Mouse (Mus musculus) left cerebral cortex, postnatal 4 days (tissue): ENCODE data around the gene Ormdl3. TPM values are rescaled to one million over a fixed set of nuclear protein-coding genes. Genes with fewer than 3 reads are reported as not detected.
"Not testable (repeated sequence)": the region's sequence is repeated elsewhere in the genome, so short reads cannot be mapped to it uniquely, and the experiment has no call there.

Experiments
- DNase-seq: peaks from one replicate; pipeline ENCODE4 v3.0.0-alpha.2; 2022
- intact Hi-C: fragments of 180-260 bp; cut with DNase I; formaldehyde crosslinking; loops from one replicate; pipeline ENCODE4 v1.15.1; 2025
- total RNA-seq, 2 experiments: library from RNA; stranded (reverse); gene quantifications; 2 replicates each; pipeline ENCODE4 v1.2.3; 2021

Gene Ormdl3
- total RNA-seq, result 10 to 100 TPM; 60.7 to 64.9 TPM

DNA sequence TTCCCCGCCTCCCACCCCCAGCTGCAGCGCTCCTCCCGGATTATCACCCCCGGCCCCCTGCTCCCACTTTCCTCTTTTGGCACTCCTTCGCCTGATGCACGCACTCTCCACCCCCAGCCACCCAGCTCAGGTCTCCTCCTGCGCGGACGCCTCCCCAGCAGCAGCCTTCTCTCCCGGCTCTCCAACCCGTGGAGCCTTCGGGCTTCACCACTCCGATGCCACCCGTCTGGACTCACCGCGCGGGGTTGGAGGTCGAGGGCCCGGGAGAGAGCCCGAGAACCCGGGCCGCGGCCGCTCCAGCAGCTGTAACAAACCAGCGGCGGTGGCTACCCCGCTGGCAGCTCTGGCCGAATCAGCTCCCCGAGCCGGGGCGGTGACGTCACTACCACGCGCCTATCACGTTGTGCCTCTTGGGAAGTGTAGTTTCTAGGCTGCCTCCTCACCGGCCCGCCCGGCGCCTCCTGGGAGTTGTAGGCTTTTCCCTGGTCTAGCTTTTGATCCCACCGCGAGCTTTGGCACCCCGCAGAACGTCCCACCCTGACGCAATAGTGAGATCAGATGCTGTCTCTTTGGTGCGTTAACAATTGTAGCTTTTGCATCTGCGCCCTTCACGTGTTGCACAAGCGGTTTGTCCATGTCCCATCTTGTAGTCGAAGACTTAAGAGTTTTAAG lies at the start of gene Ormdl3:
Gene Ormdl3 (minus strand): TSS at position 477 of the 672 bp plus-strand sequence.
- DNase-seq, result peak; percentile 99
- intact Hi-C loops, result no loop called here

- intact Hi-C loops, result not testable (repeated sequence)
- DNase-seq, result peak; percentile 24
These were observed 48.3 kb upstream of the Ormdl3 start for GRCm38 (mm10) chr11:98635312-98635970.

GRCm38 (mm10) chr11:98630646-98631045 lies 43.5 kb upstream of the Ormdl3 start:
- DNase-seq, result no peak
- intact Hi-C loops, result no loop called here

GRCm38 (mm10) chr11:98628706-98629105 lies 41.5 kb upstream of the Ormdl3 start:
- DNase-seq, result no peak

GRCm38 (mm10) chr11:98625611-98626410 lies 38.6 kb upstream of the Ormdl3 start, which contains the start of the genes Gm12355 and Gsdma3:
Gene Gm12355, minus strand, starts transcription at chr11:98625661.
Gene Gsdma3, plus strand, starts transcription at chr11:98626360.
- intact Hi-C loops, result no loop called here
- no peak for DNase-seq

More at GRCm38 (mm10) chr11:98628706-98629105, 41.5 kb upstream of the Ormdl3 start:
- intact Hi-C loops, result no loop called here

DNA sequence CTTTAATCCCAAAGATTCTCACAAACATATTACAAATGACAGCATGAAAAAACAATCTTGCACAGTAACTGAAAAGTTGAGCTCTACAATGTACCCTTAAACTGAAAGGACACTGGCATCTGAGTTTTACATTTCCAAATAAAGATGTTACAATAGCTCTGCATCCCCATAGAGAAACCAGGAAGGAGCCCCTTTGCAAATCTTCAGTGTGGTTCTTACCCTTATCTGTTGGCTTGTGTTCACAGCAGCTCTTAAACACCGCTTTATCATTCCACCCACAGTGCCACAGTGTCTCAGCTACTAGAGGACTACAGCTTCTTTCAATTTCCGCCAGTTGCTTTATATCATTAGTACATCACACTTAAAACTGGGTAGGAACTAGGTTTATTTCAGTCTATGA lies 37.2 kb upstream of the Ormdl3 start:
- not testable (repeated sequence) for DNase-seq

DNA sequence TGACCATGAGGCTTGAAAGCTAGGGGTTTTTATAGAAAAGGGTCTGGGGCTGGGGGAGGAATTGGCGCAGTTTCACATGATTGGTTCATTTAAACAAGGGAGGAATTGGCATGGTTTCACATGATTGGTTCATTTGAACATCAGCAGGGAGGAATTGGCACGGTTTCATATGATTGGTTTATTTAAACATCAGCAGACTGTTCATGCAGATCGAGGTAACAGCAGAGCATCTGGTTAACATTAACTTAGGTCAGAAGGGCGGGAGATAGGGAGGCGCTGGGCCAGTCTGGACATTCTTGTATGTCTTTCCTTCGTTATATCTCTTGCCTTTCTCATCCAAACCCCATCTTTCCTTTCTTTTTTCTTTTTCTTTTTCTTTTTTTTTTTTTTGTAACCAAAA lies 36.8 kb upstream of the Ormdl3 start:
- intact Hi-C loops, DNase-seq: not testable (repeated sequence)

More for the DNA sequence above, 37.2 kb upstream of the Ormdl3 start:
- intact Hi-C loops, result not testable (repeated sequence)

GRCm38 (mm10) chr11:98620791-98621190 lies 33.6 kb upstream of the Ormdl3 start:
- intact Hi-C loops, result no loop called here

GRCm38 (mm10) chr11:98606763-98607162 lies 19.6 kb upstream of the Ormdl3 start:
- intact Hi-C loops, result loop anchor here (5.0 kb wide), 1 partner anchor 71 kb away; no protein-coding TSS in a partner anchor
- no peak for DNase-seq

More at GRCm38 (mm10) chr11:98620791-98621190, 33.6 kb upstream of the Ormdl3 start:
- DNase-seq, result no peak

- not testable (repeated sequence) for DNase-seq
- intact Hi-C loops, result loop anchor here (5.0 kb wide), 1 partner anchor 72 kb away; no protein-coding TSS in a partner anchor
These were observed 17.7 kb upstream of the Ormdl3 start for GRCm38 (mm10) chr11:98604911-98605310.

- no peak for DNase-seq
These were observed 16.8 kb upstream of the Ormdl3 start for GRCm38 (mm10) chr11:98603953-98604352.

GRCm38 (mm10) chr11:98602090-98602690 lies 15.0 kb upstream of the Ormdl3 start:
- DNase-seq, result no peak
- intact Hi-C loops, result no loop called here

More at GRCm38 (mm10) chr11:98603953-98604352, 16.8 kb upstream of the Ormdl3 start:
- intact Hi-C loops, result no loop called here

GRCm38 (mm10) chr11:98599291-98599690 lies 12.1 kb upstream of the Ormdl3 start:
- peak; percentile 24 for DNase-seq
- intact Hi-C loops, result no loop called here

GRCm38 (mm10) chr11:98598851-98599290 lies 11.7 kb upstream of the Ormdl3 start:
- peak; percentile 67 for DNase-seq
- intact Hi-C loops, result no loop called here

- intact Hi-C loops, result no loop called here
- DNase-seq, result no peak
These were observed 10.8 kb upstream of the Ormdl3 start, which contains the start of gene Lrrc3c for GRCm38 (mm10) chr11:98597991-98598390. Gene Lrrc3c, plus strand, starts transcription at chr11:98598291.

DNA sequence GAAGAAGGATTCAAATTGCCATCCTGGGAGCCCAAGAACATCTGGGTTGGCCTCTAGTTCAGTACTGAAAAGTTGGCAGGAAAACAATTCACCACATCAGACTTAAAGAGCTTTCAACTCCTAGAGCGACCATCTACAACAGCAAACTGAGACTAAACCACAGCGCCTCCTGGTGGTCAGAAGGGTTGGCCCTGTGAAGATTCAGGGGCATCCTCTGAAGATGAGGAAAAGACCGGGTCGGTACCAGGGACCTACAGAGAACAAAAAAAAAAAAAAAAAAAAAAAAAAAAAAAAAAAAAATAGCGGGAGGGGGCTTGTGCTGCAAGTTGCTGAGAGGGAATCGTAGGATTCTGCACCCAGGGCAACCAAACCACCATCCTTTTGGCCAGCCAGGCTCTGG lies 10.2 kb upstream of the Ormdl3 start:
- DNase-seq, result peak; percentile 49
- intact Hi-C loops, result no loop called here

GRCm38 (mm10) chr11:98595955-98596354 lies 8.8 kb upstream of the Ormdl3 start:
- no peak for DNase-seq
- intact Hi-C loops, result no loop called here

GRCm38 (mm10) chr11:98595473-98595872 lies 8.3 kb upstream of the Ormdl3 start:
- no peak for DNase-seq
- intact Hi-C loops, result no loop called here

DNA sequence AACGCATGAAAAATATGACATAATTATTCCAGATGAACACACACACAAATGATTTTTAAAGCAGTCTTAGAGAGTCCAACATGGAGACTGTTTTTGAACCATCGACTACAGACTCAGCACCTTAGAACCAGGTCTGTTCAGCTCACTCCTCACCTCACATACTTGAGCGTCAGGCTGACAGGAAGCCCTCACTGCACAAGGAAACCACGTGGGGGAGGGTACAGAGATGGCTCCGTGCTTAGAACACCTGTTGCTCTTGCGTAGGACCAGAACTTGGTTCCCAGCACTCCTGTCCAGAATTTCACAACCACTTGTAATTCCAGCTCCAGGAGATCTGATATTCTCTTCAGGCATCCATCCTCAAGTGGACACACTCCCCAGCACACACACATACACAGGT lies 7.9 kb upstream of the Ormdl3 start:
- no peak for DNase-seq
- intact Hi-C loops, result no loop called here
